ENCODE assay signal across 8 mouse cellular contexts in the genomic region with DNA sequence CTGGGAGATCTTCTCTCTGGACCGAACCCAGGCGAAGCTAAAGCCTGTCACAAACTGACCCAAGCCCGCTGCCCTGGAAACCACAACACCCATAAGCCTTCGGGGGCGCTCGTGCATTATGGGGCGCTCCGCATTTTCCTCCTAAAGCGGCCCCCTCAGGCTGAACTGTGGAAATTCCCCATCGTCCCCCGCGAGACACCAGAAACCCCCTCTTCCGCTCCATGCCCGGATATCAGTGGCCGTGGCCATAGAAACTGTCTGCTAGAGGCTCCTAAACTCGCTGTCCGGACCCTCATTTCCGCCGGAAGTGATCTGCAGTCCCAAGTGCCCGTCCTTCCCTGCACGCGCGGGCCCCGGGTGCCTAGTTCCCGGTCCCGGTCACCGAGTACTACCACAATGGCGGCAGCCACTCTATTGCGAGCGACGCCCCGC. TPM values are rescaled to one million over a fixed set of nuclear protein-coding genes. Genes with fewer than 3 reads are reported as not detected.
DNase-seq lines count a peak whose midpoint lies in the region; ATAC-seq and TF ChIP-seq lines count a peak whose summit lies in the region.

Tufm (plus strand) TSS at position 310 of the 432 bp plus-strand sequence.

- peak within 1 kb of the TSS; percentile 68 for H3K4me3 ChIP-seq in embryonic facial prominence, embryonic 13.5 days
- peak within 1 kb of the TSS; percentile 99 for H3K4me3 ChIP-seq in heart, adult 2 months
- H3K4me3 ChIP-seq in limb, embryonic 14.5 days (replicated peaks; ENCODE audit: low read length): peak within 1 kb of the TSS; percentile 62
- H3K4me3 ChIP-seq in midbrain, postnatal 0 days (ENCODE audit: low read depth, low read length): peak within 1 kb of the TSS; percentile 46

- peak within 1 kb of the TSS; percentile 94 for H3K4me2 ChIP-seq in embryonic facial prominence, embryonic 13.5 days
- H3K4me2 ChIP-seq in limb, embryonic 14.5 days (replicated peaks; ENCODE audit: low read depth, low read length, severe bottlenecking): peak within 1 kb of the TSS; percentile 82
- peak within 1 kb of the TSS; percentile 81 for H3K4me2 ChIP-seq in midbrain, postnatal 0 days (ENCODE audit: low read depth, low read length, poor library complexity, severe bottlenecking)

- H3K9ac ChIP-seq in embryonic facial prominence, embryonic 13.5 days: peak within 1 kb of the TSS; percentile 84
- H3K9ac ChIP-seq in heart, adult 2 months (ENCODE audit: low read depth, low read length): peak within 1 kb of the TSS; percentile 94
- peak within 1 kb of the TSS; percentile 66 for H3K9ac ChIP-seq in limb, embryonic 14.5 days (ENCODE audit: low read depth, low read length, severe bottlenecking)
- H3K9ac ChIP-seq in midbrain, postnatal 0 days (replicated peaks; ENCODE audit: low read length, poor library complexity, severe bottlenecking): peak within 1 kb of the TSS; percentile 73

- peaks cover 14% of the 10 kb centered on the region for H3K4me1 ChIP-seq in embryonic facial prominence, embryonic 13.5 days
- no peaks in the 10 kb centered on the region for H3K4me1 ChIP-seq in heart, adult 2 months (ENCODE audit: control insufficient read depth, insufficient read depth, low read length)
- H3K4me1 ChIP-seq in limb, embryonic 14.5 days (ENCODE audit: control insufficient read depth, insufficient read depth, low read length): peaks cover 7% of the 10 kb centered on the region; the same call in 1 of the 2 replicates
- H3K4me1 ChIP-seq in midbrain, postnatal 0 days (ENCODE audit: insufficient read depth, low read length): 0 out of 2 replicates have a peak, but pooled peaks cover 2% of the 10 kb centered on the region

- intact Hi-C loops in heart, adult 2 months (cut with DNase I): loop anchor here (5.0 kb wide), 1 partner anchor 210 kb away; the partner anchor contains the start of genes Bola2 and Slx1b

- H3K79me2 ChIP-seq in heart, adult 2 months (replicated peaks; ENCODE audit: control insufficient read depth, insufficient read depth, low read length): no peaks in the 10 kb centered on the region

- peaks cover 32% of the 10 kb centered on the region for H3K36me3 ChIP-seq in embryonic facial prominence, embryonic 13.5 days
- no peaks in the 10 kb centered on the region for H3K36me3 ChIP-seq in heart, adult 2 months (ENCODE audit: control insufficient read depth, insufficient read depth, low read length)
- H3K36me3 ChIP-seq in limb, embryonic 14.5 days (ENCODE audit: control insufficient read depth, insufficient read depth, low read length): peaks cover 27% of the 10 kb centered on the region
- H3K36me3 ChIP-seq in midbrain, postnatal 0 days (ENCODE audit: insufficient read depth, low read length): peaks cover 9% of the 10 kb centered on the region

- peak; percentile 87 for DNase-seq in 3134 (ENCODE audit: extremely low read depth, insufficient read length, low spot score)
- peak; percentile 97 to 98 for DNase-seq in adrenal gland, postnatal 36 days
- peak; percentile 92 to 97 for DNase-seq in heart, adult 2 months
- DNase-seq in kidney, adult 9 months: peak; percentile 98
- peak; percentile 98 for DNase-seq in limb, embryonic 14.5 days (ENCODE audit: low spot score)
- DNase-seq in midbrain, postnatal 0 days (ENCODE audit: low spot score): peak; percentile 99
- peak; percentile 76 to 87 for DNase-seq in spleen, postnatal 14 days (ENCODE audit: low spot score in 2 of 2)

- peak; percentile 85 for ATAC-seq in embryonic facial prominence, embryonic 13.5 days (ENCODE audit: insufficient number of reproducible peaks, insufficient read depth, low FRiP score, low TSS enrichment, low read depth)
- ATAC-seq in limb, embryonic 14.5 days (ENCODE audit: low FRiP score, low read depth): peak; percentile 93
- ATAC-seq in midbrain, postnatal 0 days (ENCODE audit: low FRiP score): peak; percentile 95

- TF ChIP-seq EP300 in heart, adult 2 months (IDR thresholded peaks at IDR 0.05; ENCODE audit: insufficient read depth, low read depth, low read length): peak; percentile 83; the same call in 1 of the 2 replicates

- TF ChIP-seq CTCF in heart, adult 2 months (IDR thresholded peaks at IDR 0.05): peak; percentile 74
- TF ChIP-seq CTCF in midbrain, postnatal 0 days (IDR thresholded peaks at IDR 0.05): peak; percentile 67

- peak within 1 kb of the TSS; percentile 74 for H3K27ac ChIP-seq in embryonic facial prominence, embryonic 13.5 days
- H3K27ac ChIP-seq in heart, adult 2 months: peak within 1 kb of the TSS; percentile 88
- H3K27ac ChIP-seq in limb, embryonic 14.5 days (replicated peaks; ENCODE audit: low read depth, low read length): peak within 1 kb of the TSS; percentile 84
- peak within 1 kb of the TSS; percentile 78 for H3K27ac ChIP-seq in midbrain, postnatal 0 days (ENCODE audit: low read depth, low read length)

- TF ChIP-seq POLR2A in heart, adult 2 months (IDR thresholded peaks at IDR 0.05; ENCODE audit: insufficient read depth, low read depth, low read length): peak; percentile 64
- no peak; the same call in 1 of the 2 replicates for TF ChIP-seq POLR2A in limb, embryonic 14.5 days (IDR thresholded peaks at IDR 0.05; ENCODE audit: borderline replicate concordance, extremely low read depth, insufficient read depth, insufficient read length)

- H3K9me3 ChIP-seq in embryonic facial prominence, embryonic 13.5 days: no peaks in the 10 kb centered on the region
- no peaks in the 10 kb centered on the region for H3K9me3 ChIP-seq in limb, embryonic 14.5 days (ENCODE audit: control insufficient read depth, low read length)
- H3K9me3 ChIP-seq in midbrain, postnatal 0 days (ENCODE audit: low read length): no peaks in the 10 kb centered on the region

- H3K27me3 ChIP-seq in embryonic facial prominence, embryonic 13.5 days: no peaks in the 10 kb centered on the region
- H3K27me3 ChIP-seq in heart, adult 2 months (ENCODE audit: control insufficient read depth, insufficient read depth, low read length): no peaks in the 10 kb centered on the region
- H3K27me3 ChIP-seq in limb, embryonic 14.5 days (ENCODE audit: control insufficient read depth, insufficient read depth, low read length): no peaks in the 10 kb centered on the region
- H3K27me3 ChIP-seq in midbrain, postnatal 0 days (ENCODE audit: insufficient read depth, low read length): no peaks in the 10 kb centered on the region

- 0% methylated on average over 32 of the region's 32 CpGs for WGBS in embryonic facial prominence, embryonic 13.5 days
- under 1% methylated on average over 32 of the region's 32 CpGs for WGBS in heart, adult 2 months
- WGBS in limb, embryonic 14.5 days: under 1% methylated on average over 32 of the region's 32 CpGs
- 0% methylated on average over 32 of the region's 32 CpGs for WGBS in midbrain, postnatal 0 days

RNA-seq across cellular contexts. Expression of gene Tufm, which starts in this region (rescaled TPM):
- total RNA-seq in adrenal gland, postnatal 36 days (2021): 100 to 1,000 TPM; 219 to 221 TPM
- 129 and 131 TPM in 2 replicates for polyA plus RNA-seq in embryonic facial prominence, embryonic 13.5 days (2015; fragmentation: Nextera tagmentation; extraction: Ambion mirVana)
- total RNA-seq in heart, adult 2 months (2021): 100 to 1,000 TPM; 271 to 314 TPM
- 288 and 353 TPM in 2 replicates for polyA plus RNA-seq in heart, adult 2 months (2012; rRNA removed)
- polyA plus RNA-seq in limb, embryonic 14.5 days (2012; rRNA removed): 109 and 111 TPM in 2 replicates
- 125 TPM in 2 replicates for polyA plus RNA-seq in limb, embryonic 14.5 days (2014; fragmentation: Nextera tagmentation; extraction: Ambion mirVana)
- 68.6 and 86.2 TPM in 2 replicates for total RNA-seq in midbrain, postnatal 0 days (2014; rRNA removed)
- polyA plus RNA-seq in midbrain, postnatal 0 days (2015; fragmentation: Nextera tagmentation; extraction: Ambion mirVana): 101 and 106 TPM in 2 replicates

Comparison
In these comparisons a context has a peak if more than half of its experiments do, and no peak if none do; other contexts are left out.
1. Peak in every context shown above with its lines: DNase-seq, ATAC-seq, H3K4me3 ChIP-seq and H3K27ac ChIP-seq.
2. H3K4me3 ChIP-seq: peak in every context shown above with its lines; median percentile 99 in heart, adult 2 months; 68 in embryonic facial prominence, embryonic 13.5 days; 62 in limb, embryonic 14.5 days; 46 in midbrain, postnatal 0 days.